Mouse (Mus musculus): Measurements from ENCODE around the gene Gm20388.

DNA sequence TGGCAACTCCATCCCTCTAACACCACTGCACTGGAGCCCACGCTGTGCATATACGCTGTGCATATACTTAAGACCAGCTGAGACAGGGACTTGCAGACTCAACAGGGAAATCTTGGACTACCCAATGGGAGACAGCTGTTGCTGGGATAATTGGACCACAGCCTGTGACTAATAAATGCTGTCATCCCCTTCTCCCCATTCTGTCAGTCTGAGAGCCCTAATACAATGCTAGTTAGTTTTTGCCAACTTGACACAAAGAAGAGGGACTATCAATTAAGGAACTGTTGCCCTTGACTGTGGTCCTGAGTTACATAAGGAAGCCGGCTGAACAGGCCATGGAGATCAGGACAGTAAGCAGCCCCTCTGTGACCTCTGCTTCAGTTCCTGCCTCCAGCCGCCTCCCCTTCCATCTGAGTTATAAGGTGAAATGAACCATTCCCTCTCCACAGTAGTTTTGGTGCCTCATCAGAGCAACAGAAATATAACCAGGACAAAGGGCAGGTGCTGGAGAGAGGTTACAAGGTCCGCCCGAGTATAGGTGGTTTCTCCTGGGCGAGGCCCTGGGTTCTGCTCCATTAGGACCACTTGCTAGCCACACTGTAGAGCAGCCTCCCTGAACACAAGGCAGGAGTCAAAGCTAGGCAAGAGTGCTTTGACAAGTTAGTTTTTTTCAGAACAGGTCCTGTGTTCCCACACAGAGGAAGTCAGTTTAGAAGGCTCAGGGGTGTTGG lies 745.8 kb downstream of the Gm20388 start:
- TF ChIP-seq CTCF (conservative IDR thresholded peaks at IDR 0.05; ENCODE audit: insufficient read depth, insufficient read length, low read depth, low read length) (no peak), POLR2A (IDR thresholded peaks at IDR 0.05; ENCODE audit: low read depth, low read length) (no peak)

Data from kidney, adult 2 months (tissue).